Mouse (Mus musculus) G1E-ER4 (cell line): ENCODE data around the gene Gm16430. TPM values are rescaled to one million over a fixed set of nuclear protein-coding genes. Genes with fewer than 3 reads are reported as not detected.
"Not testable (repeated sequence)": the region's sequence is repeated elsewhere in the genome, so short reads cannot be mapped to it uniquely, and the experiment has no call there.

Experiments
- GATA1 ChIP-seq: IDR thresholded peaks from one replicate; pipeline ENCODE4 v1.8.0; 2012; ENCODE audit warnings: low read length, inconsistent platforms
- polyA plus RNA-seq: library from polyadenylated mRNA; stranded (reverse); fragments of >175 nt; gene quantifications from 2 replicates; pipeline ENCODE4 v1.2.3, GENCODE M21; 2012

Gm16430 gene
- polyA plus RNA-seq = not detected in 2 replicates

GRCm38 (mm10) chrX:54621911-54622310, at the start of gene Gm16430:
Gm16430 (plus strand) TSS chrX:54622211.
- TF ChIP-seq GATA1 = not testable (repeated sequence)

Other genes starting within 250 kb of the Gm16430 start
- not detected in 2 replicates for gene Gm16405, start 91.0 kb upstream of the Gm16430 start, polyA plus RNA-seq